Mouse (Mus musculus) E14TG2a.4 (cell line): ENCODE results near the gene Cdh13.

ENCODE experiments used
- CTCF ChIP-seq: conservative IDR thresholded peaks from 2 replicates; pipeline ENCODE4 v1.5.1; 2014; ENCODE audit warnings: low read length
- NANOG ChIP-seq: IDR thresholded peaks from 2 replicates; pipeline ENCODE4 v1.6.1; 2014; ENCODE audit warnings: borderline replicate concordance, low read length, mixed read lengths
- POU5F1 ChIP-seq: IDR thresholded peaks from 2 replicates; pipeline ENCODE4 v1.6.1; 2014; ENCODE audit warnings: low read length, borderline replicate concordance

DNA sequence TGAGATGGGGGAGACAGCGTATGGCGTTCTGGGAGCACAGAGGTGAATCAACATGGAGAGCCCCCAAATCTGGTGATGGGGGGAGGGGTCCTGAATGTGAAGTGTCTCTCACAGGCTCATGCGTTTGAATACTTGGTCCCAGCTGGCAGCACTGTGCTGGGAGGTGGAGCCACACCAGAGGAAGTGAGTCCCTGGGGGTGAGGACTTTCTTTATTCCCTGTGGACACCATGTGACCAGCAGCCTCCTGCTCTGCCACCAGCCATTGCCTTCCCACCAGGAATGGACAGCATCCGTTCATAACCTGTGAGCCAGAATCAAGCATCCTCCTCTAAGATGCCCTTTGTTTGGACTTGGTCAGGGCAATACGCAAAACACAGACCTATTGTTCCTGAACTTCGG, 788.8 kb downstream of the Cdh13 start:
- TF ChIP-seq CTCF (no peak), POU5F1 (no peak), NANOG (no peak)
